Mouse (Mus musculus): Measurements from ENCODE around the gene Lcmt1. TPM values are rescaled to one million over a fixed set of nuclear protein-coding genes. Genes with fewer than 3 reads are reported as not detected.

Lcmt1 gene
- 0.30 and 0.61 TPM in 2 replicates for polyA plus RNA-seq (2012)

DNA sequence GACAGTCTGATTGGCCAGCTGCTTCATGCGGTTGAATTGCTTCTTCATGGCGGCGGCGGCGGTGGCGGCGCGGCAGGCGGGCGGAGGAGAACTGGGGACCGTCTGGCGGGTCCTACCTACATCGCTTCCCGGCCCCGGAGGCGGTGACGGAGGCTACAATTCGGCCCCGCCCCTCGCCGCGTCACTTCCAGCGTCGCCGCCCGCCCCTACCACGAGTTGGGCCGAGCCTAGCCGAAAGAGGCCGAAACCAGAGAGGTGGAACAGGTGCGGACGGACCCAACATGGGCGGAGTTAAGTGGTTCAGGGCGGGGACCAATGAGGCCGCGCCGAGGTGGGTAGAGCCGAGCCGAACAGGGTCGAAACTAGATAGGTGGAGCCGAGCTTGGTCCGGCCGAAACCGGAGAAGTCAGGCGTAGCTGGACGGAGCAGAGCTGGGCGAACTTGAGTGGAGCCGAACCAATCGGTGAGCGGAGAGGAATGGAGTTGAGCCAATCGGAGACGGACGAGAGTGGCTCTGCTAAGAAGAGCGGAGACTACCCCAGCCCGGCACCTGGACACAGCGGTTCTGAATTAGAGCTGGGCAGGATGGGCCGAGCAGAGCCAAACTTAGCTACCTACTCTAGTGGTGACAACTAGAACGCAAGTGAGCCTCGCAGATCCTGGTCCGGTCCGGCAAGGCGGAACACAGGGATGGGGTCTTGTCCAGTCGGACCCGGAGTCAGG lies at the start of gene Lcmt1, which contains the start of gene Arhgap17:
TSS of gene Lcmt1 (plus strand) at position 26 of the 723 bp plus-strand sequence.
TSS of gene Arhgap17 (minus strand) at position 157 of the 723 bp plus-strand sequence.
- Histone ChIP-seq H3K4me1 (ENCODE audit: control insufficient read depth) (peaks cover 59% of the 10 kb centered on the region), H3K9me3 (ENCODE audit: control insufficient read depth, low read length) (no peaks in the 10 kb centered on the region), H3K4me3 (replicated peaks) (peak within 1 kb of the TSS; percentile 86), H3K36me3 (ENCODE audit: control insufficient read depth) (peaks cover 5% of the 10 kb centered on the region), H3K27me3 (ENCODE audit: control insufficient read depth) (peaks cover 6% of the 10 kb centered on the region; the same call in 1 of the 2 replicates)
- TF ChIP-seq GATA1 (IDR thresholded peaks at IDR 0.05; ENCODE audit: low read length) (no peak), TAL1 (IDR thresholded peaks at IDR 0.05; ENCODE audit: low read length) (no peak)

DNA sequence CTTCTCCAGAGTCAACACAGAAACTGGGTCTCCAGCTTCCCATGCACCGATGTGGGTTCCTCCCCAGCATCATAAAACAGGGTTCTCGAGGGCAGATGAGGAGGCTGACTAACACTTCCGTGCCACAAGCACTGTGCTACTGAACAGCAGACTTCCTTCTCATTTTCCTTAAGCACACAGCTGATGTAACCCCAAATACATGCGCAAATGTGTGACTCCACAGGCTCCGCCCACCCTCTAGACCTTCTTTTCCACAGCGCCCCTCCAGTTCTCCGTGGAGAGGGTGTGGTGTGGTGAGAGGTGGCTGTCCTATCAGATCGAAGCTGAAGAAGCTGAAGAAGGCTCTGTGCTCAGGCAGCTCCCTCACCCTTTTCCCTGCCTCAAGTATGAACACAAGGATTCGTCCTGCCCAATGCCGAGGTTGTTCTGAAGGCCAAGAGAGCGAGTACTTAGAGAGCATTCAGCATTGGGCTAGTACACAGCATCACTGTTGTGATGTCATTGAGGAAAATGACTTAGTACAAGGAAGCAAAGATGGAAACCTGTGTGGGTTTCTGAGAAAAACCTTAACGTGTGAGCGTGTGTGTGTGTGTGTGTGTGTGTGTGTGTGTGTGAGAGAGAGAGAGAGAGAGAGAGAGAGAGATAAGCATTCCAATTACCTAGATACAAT lies 47.0 kb upstream of the Lcmt1 start:
- Histone ChIP-seq H3K4me1 (ENCODE audit: control insufficient read depth) (peaks cover 49% of the 10 kb centered on the region), H3K9me3 (ENCODE audit: control insufficient read depth, low read length) (no peaks in the 10 kb centered on the region), H3K36me3 (ENCODE audit: control insufficient read depth) (peaks cover 86% of the 10 kb centered on the region), H3K4me3 (replicated peaks) (no peak overlapping the region), H3K27me3 (ENCODE audit: control insufficient read depth) (no peaks in the 10 kb centered on the region)
- no peak for TF ChIP-seq TAL1 (IDR thresholded peaks at IDR 0.05; ENCODE audit: low read length)
- TF ChIP-seq GATA1 (IDR thresholded peaks at IDR 0.05; ENCODE audit: low read length): no peak

GRCm38 (mm10) chr7:123323388-123323787 lies 46.2 kb upstream of the Lcmt1 start:
- Histone ChIP-seq H3K9me3 (ENCODE audit: control insufficient read depth, low read length) (no peaks in the 10 kb centered on the region), H3K4me1 (ENCODE audit: control insufficient read depth) (peaks cover 50% of the 10 kb centered on the region), H3K4me3 (replicated peaks) (no peak overlapping the region), H3K36me3 (ENCODE audit: control insufficient read depth) (peaks cover 83% of the 10 kb centered on the region), H3K27me3 (ENCODE audit: control insufficient read depth) (no peaks in the 10 kb centered on the region)
- TF ChIP-seq GATA1 (IDR thresholded peaks at IDR 0.05; ENCODE audit: low read length): no peak
- TF ChIP-seq TAL1 (IDR thresholded peaks at IDR 0.05; ENCODE audit: low read length): no peak

- Histone ChIP-seq H3K36me3 (ENCODE audit: control insufficient read depth) (peaks cover 79% of the 10 kb centered on the region), H3K4me3 (replicated peaks) (no peak overlapping the region), H3K4me1 (ENCODE audit: control insufficient read depth) (peaks cover 50% of the 10 kb centered on the region), H3K27me3 (ENCODE audit: control insufficient read depth) (no peaks in the 10 kb centered on the region), H3K9me3 (ENCODE audit: control insufficient read depth, low read length) (no peaks in the 10 kb centered on the region)
- no peak for TF ChIP-seq GATA1 (IDR thresholded peaks at IDR 0.05; ENCODE audit: low read length)
- TF ChIP-seq TAL1 (IDR thresholded peaks at IDR 0.05; ENCODE audit: low read length): no peak
These were observed 45.5 kb upstream of the Lcmt1 start for GRCm38 (mm10) chr7:123324105-123324504.

GRCm38 (mm10) chr7:123326062-123326461 lies 43.5 kb upstream of the Lcmt1 start:
- Histone ChIP-seq H3K27me3 (ENCODE audit: control insufficient read depth) (no peaks in the 10 kb centered on the region), H3K9me3 (ENCODE audit: control insufficient read depth, low read length) (no peaks in the 10 kb centered on the region), H3K4me1 (ENCODE audit: control insufficient read depth) (peaks cover 56% of the 10 kb centered on the region), H3K36me3 (ENCODE audit: control insufficient read depth) (peaks cover 74% of the 10 kb centered on the region), H3K4me3 (replicated peaks) (no peak overlapping the region)
- no peak for TF ChIP-seq TAL1 (IDR thresholded peaks at IDR 0.05; ENCODE audit: low read length)
- TF ChIP-seq GATA1 (IDR thresholded peaks at IDR 0.05; ENCODE audit: low read length): no peak

DNA sequence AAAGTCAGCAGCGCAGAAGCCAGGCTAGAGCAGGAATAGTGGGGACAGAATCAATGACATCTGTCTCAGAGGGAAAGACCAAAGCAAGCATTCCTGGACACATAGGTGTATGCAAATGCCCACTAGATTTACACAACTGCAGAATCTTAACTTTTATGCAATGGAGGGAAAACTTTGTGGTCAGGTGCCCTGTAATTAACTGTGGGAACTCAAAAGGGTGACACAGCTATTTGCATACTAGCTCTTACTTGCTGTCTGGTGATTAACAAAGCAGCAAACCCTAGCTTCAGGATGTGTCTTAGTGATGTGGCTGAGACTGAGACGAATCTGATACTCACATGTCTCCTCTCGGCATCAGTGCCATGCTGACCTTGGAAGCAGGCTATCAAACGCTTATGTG lies 42.7 kb upstream of the Lcmt1 start:
- TF ChIP-seq TAL1 (IDR thresholded peaks at IDR 0.05; ENCODE audit: low read length) (no peak), GATA1 (IDR thresholded peaks at IDR 0.05; ENCODE audit: low read length) (no peak)
- Histone ChIP-seq H3K36me3 (ENCODE audit: control insufficient read depth) (peaks cover 66% of the 10 kb centered on the region), H3K4me3 (replicated peaks) (no peak overlapping the region), H3K27me3 (ENCODE audit: control insufficient read depth) (no peaks in the 10 kb centered on the region), H3K4me1 (ENCODE audit: control insufficient read depth) (peaks cover 56% of the 10 kb centered on the region), H3K9me3 (ENCODE audit: control insufficient read depth, low read length) (no peaks in the 10 kb centered on the region)

GRCm38 (mm10) chr7:123327909-123328308 lies 41.7 kb upstream of the Lcmt1 start:
- H3K4me1 ChIP-seq (ENCODE audit: control insufficient read depth): peaks cover 49% of the 10 kb centered on the region
- H3K27me3 ChIP-seq (ENCODE audit: control insufficient read depth): no peaks in the 10 kb centered on the region
- peaks cover 57% of the 10 kb centered on the region for H3K36me3 ChIP-seq (ENCODE audit: control insufficient read depth)
- no peak for TF ChIP-seq GATA1 (IDR thresholded peaks at IDR 0.05; ENCODE audit: low read length)
- no peak for TF ChIP-seq TAL1 (IDR thresholded peaks at IDR 0.05; ENCODE audit: low read length)
- H3K9me3 ChIP-seq (ENCODE audit: control insufficient read depth, low read length): no peaks in the 10 kb centered on the region
- no peak overlapping the region for H3K4me3 ChIP-seq (replicated peaks)

DNA sequence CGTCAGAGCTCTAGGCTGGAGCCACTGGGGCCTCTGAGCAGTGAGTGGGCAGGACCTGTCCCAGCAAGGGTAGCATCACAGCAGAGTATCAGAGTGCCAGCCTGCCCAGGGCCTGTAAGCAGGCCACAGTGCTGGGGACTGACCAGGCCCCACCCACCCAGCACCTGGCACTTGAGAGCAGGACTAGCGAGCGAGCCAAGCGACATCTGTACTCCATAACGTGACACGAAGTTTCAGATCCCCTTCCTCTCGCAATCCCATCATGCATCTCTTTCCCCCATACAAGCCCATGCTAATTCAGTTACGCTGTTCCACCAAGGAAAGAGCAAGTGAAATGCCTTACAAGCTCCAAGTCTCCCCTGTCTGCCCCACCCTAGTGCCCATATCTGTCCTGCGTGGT lies 39.1 kb upstream of the Lcmt1 start:
- Histone ChIP-seq H3K9me3 (ENCODE audit: control insufficient read depth, low read length) (no peaks in the 10 kb centered on the region), H3K36me3 (ENCODE audit: control insufficient read depth) (peaks cover 36% of the 10 kb centered on the region), H3K4me1 (ENCODE audit: control insufficient read depth) (peaks cover 26% of the 10 kb centered on the region), H3K27me3 (ENCODE audit: control insufficient read depth) (no peaks in the 10 kb centered on the region), H3K4me3 (replicated peaks) (no peak overlapping the region)
- TF ChIP-seq TAL1 (IDR thresholded peaks at IDR 0.05; ENCODE audit: low read length): no peak
- no peak for TF ChIP-seq GATA1 (IDR thresholded peaks at IDR 0.05; ENCODE audit: low read length)

GRCm38 (mm10) chr7:123336322-123336721 lies 33.3 kb upstream of the Lcmt1 start:
- Histone ChIP-seq H3K4me1 (ENCODE audit: control insufficient read depth) (peaks cover 12% of the 10 kb centered on the region), H3K27me3 (ENCODE audit: control insufficient read depth) (no peaks in the 10 kb centered on the region), H3K36me3 (ENCODE audit: control insufficient read depth) (peaks cover 7% of the 10 kb centered on the region), H3K4me3 (replicated peaks) (no peak overlapping the region), H3K9me3 (ENCODE audit: control insufficient read depth, low read length) (no peaks in the 10 kb centered on the region)
- TF ChIP-seq TAL1 (IDR thresholded peaks at IDR 0.05; ENCODE audit: low read length) (no peak), GATA1 (IDR thresholded peaks at IDR 0.05; ENCODE audit: low read length) (no peak)

Measured in erythroblast, embryonic 14.5 days (primary cell).